Mouse (Mus musculus) mouse trophoblast stem cell (cell line): ENCODE measurements at regions not wholly inside any gene's neighbourhood (a gene's known extent, or its start where the extent isn't known, plus 50 kb on each side); places are given as distances from the start of the nearest gene placed in this dataset.
"Not testable (repeated sequence)": the region's sequence is repeated elsewhere in the genome, so short reads cannot be mapped to it uniquely, and the experiment has no call there.

ENCODE experiments used
- in situ Hi-C, 2 experiments: fragments of 300-500 bp; cut with MseI, MboI; formaldehyde crosslinking; loops; 2 replicates in 1 of 2; 3 replicates in 1 of 2; pipeline ENCODE4 v1.15.1; 2025

DNA sequence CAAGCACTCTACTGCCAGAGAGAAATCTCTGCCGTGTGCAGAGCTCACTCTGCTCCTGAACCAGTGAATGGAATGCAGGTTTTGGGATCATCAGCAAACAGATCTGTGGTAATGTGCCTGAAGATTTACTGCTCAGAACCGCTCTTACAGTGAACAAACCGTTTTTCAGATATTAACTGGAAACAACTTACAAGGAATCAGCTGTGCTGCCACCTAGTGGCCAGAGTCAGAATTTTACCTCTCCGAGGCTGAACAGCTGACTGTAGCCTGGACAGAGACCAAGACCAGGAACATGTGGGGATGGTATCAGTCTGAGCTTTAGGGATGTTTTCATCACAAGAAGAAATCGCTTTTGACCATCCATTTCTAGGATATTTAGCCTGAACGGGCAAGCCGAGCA, 65.3 kb downstream of the Gm15023 start:
- in situ Hi-C loops: not testable (repeated sequence)

DNA sequence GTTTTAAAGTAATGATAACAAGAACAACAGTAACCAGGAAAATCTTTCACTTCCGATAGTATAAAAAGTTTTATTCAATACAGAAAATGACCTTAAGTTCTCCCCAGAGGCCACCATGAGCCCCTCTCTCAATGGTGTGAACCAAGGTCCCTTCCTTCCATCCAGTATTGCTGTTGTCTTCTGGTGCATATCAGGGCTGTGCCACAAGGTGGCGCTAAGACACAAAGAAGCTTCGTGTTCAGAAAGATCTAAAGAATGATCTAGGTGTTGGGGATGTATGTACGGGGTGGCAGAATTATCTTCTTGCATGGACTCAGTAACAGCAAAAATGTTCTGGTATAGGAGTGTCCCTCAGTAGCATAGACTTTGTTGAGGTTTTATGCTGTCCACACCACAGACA, 66.6 kb downstream of the Gm15023 start:
- in situ Hi-C loops: not testable (repeated sequence)

DNA sequence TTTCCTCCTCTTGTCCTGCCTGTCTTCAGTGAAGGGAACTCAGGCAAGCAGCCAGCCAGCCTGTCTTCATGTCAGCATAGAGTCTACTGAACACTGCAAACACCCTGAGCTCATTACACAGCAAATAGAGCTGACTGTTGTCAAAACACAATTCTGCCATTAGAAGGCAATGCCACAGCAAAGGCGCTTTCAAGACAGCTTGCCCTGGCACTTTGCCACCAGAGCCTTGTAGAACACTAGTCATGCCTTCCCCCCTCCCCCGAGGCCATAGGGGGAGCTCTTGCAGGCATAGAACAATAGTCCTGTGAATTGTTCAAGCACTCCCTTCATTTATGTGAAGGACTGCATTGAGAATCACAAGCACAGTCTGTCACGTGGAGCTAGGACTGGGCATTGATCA, 75.8 kb downstream of the Gm15023 start:
- in situ Hi-C loops: no loop called here

DNA sequence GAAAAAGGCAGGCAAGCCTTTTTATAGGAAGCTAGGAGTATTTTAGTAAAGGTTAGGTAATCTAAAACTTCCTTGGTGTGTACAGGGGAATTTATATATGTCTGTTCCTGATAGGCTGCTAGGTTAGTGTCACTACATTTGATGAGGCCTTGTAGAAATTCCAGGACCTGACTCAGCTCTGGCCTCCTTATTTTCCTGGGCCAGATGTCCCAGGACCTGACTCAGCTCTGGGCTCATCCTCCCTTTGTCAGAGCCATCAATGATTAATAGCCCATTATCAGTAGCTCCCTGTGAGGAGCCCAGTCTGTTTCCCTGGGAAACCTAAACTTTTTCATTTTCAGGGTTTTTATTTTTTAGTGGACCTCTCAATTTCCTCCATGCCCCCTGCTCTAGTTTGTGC, 79.3 kb downstream of the Gm15023 start:
- in situ Hi-C loops: no loop called here

DNA sequence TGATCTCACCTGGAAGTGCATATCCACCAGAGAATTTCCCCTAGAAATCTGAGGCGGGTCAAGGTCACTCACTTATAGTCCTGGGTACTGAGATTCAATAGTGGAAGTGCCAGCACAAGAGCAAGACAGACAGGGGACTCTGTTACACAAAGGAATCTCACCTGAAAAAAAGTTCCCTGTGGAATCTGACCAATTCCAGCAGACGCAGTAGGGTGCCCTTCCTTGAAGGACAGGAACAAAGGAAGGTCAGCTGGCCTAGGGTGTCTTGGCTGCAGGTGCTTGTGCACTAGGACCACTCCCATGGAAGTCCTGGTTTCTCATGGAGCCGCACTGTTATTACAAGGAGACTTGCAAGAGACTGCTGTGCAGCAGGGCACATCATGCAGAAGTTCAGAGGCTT, 81.2 kb downstream of the Gm15023 start:
- in situ Hi-C loops: no loop called here

DNA sequence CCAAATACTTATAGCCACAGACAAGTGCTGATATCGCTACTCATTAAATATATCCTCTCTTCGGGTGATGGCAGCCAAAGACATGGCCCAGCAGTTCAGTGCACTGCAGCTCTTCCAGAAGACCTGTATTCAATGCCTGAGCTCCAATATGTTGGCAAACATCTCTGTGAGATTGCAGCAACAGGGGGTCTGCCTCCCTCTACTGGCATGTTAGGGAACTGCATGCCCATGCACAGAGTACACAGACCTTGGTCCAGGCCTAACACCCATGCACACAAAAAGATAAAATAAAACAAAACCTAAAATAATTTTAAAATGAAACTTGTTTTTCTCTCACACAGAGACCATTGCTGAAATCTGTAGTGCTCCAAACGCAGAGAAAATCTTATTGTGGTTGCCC, 82.1 kb upstream of the Zmat1 start:
- in situ Hi-C loops: loop anchor here in 1 of 2 experiments (5.0 kb wide), 1 partner anchor 476 kb away; no protein-coding TSS in a partner anchor

DNA sequence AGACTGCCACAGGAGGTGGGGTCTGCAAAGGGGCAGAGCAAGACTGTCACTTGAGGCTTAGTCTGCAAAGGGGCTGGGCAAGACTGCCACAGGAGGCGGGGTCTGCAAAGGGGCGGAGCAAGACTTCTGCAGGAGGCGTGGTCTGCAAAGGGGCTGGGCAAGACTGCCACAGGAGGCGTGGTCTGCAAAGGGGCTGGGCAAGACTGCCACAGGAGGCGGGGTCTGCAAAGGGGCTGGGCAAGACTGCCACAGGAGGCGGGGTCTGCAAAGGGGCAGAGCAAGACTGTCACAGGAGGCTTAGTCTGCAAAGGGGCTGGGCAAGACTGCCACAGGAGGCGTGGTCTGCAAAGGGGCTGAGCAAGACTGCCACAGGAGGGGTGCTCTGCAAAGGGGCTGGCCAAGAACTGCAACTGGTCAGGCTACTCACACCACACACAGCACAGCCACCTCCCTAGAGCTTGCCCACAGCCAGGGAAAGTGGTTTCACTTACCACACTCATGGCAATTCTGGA, 78.1 kb upstream of the Zmat1 start:
- in situ Hi-C loops: loop anchor here (5.0 to 10.0 kb wide), 2 partner anchors 82 to 485 kb away; partner anchors contain the start of gene Zmat1 (in 1 of the 2)

DNA sequence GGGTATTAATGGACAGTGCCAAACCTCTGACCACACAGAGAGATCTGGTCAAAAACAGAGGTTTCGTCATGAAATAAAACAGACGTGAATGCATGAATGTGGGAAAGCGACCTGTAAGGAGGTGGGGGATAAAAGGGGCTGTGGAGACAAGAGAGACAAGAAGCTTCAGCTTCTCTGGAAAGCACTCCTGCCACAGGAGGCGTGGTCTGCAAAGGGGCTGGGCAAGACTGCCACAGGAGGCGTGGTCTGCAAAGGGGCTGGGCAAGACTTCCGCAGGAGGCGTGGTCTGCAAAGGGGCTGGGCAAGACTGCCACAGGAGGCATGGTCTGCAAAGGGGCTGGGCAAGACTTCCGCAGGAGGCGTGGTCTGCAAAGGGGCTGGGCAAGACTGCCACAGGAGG, 77.6 kb upstream of the Zmat1 start:
- in situ Hi-C loops: loop anchor here (5.0 to 10.0 kb wide), 2 partner anchors 82 to 486 kb away; partner anchors contain the start of gene Zmat1 (in 1 of the 2)

DNA sequence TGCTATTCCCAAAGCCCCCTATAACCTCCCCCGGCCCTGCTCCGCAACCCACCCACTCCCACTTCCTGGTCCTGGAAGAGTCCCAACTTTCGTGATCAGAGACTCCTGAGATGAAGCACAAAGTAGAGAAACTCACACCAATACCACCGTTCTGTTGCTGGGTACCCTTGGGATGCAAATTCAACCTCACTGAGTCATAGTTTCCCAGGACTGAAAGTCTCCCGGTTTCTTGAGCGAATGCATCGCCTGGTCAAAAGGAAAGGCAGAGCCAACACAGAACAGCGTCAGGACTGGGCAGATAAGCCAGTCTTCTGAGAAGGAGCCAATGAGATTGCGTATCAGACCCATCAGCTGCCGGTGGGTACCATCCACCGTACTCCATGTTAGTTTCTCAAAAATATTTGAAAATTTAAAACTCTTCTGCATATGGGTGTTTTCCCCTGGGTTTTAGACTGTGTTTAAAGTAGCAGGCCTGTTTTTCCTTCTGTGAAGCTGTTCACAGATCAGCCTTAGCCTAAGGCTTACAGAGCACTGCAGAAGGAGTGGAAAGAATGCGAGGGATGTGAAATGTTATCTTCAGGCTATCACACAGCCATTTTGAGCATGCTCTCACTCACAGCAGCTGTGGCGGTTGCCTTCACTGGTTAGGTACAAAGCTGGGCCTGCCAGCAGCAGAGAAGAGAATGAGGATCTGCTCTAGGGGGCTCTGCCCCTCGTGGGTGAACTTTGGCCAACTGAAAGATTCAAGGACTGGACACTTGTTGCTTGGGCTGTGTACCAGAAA, 77.0 kb upstream of the Zmat1 start:
- in situ Hi-C loops: loop anchor here (5.0 to 10.0 kb wide), 2 partner anchors 81 to 486 kb away; partner anchors contain the start of gene Zmat1 (in 1 of the 2)

DNA sequence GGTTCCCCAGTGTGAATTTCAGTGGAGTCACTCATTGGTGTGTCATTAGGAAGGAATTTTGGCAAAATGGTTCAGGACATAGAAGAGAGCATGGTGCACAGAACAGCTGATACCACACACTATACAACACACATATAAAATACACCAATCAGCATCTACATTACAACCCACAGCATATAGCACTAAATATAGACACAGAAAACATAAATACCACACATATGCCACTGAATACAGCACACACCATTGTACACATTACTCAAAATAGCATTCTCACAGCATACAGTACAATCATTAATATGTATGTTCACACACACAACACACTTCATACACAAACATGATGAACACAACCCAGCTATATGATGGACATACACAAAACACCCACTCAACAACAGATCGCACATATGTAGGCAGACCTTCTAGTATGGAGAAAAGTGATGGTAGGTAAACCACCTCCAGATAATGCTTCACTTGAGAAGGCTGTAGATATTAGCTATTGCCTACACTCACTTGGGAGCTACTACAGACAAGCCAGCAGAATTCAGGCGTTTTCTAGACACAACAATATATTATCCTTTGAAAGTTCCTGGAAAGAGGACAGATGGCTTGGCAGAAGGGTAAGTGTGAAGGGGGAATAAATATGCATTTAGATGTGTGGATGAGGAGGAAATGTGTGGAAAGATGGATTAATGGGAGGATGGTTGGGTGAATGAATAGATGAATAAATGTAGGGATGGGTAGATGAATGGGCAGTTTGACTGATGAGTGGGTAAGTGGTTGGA, 71.6 kb upstream of the Zmat1 start:
- in situ Hi-C loops: loop anchor here in 1 of 2 experiments (10.0 kb wide), 1 partner anchor 76 kb away; the partner anchor contains the start of gene Zmat1

DNA sequence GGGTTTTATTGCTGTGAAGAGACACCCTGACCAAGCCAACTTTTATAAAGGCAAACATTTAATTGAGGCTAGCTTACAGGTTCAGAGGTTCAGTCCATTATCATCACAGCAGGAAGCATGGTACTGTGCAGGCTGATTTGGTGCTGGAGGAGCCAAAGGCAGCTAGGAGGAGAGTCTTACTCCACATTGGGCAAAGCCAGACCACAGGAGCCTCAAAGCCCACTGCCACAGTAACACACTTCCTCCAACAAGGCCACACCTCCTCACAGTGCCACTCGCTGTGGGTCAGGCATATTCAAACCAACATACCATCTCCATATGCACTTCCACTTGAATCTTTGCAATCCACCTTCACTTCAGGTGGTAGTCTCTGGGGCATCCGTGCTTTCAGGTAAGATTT, 70.4 kb upstream of the Zmat1 start:
- in situ Hi-C loops: no loop called here

DNA sequence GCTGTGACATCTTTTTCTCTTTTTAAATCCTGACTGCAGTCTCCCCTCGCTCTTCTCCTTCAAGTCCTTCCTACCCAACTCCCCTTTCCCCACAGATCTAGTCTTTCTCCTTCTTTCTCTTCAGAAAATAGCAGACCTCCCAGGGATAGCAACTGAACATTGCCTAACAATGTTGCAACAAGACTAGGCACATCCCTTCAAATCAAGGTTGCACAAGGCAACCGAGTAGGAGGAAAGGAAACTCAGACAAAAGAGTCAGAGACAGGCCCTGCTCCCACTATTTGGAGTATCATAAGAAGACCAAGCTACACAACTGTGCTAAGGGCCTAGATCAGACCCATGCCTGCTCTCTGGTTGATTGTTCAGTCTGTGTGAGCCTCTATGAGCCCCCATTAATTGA, 66.9 kb upstream of the Zmat1 start:
- in situ Hi-C loops: no loop called here

DNA sequence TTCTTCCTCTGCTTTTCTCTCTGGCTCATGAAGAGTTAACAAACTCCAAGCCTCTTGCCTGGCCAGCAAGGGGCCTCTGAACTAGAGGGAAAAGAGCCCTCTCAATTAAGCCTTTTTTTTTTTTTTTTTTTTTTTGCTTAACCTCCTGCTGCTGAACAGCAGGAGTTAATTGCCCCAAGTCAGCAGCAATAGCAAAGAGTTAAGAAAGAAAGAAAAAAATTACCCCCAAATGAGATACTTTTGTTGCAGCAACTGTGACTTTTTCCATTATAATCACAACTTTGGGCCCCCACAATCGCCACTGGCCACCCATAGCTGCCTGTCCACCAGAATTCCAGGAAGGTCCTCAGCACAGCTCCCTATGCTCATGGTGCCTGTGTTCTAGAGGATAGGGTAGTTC, 60.4 kb upstream of the Zmat1 start:
- in situ Hi-C loops: no loop called here

DNA sequence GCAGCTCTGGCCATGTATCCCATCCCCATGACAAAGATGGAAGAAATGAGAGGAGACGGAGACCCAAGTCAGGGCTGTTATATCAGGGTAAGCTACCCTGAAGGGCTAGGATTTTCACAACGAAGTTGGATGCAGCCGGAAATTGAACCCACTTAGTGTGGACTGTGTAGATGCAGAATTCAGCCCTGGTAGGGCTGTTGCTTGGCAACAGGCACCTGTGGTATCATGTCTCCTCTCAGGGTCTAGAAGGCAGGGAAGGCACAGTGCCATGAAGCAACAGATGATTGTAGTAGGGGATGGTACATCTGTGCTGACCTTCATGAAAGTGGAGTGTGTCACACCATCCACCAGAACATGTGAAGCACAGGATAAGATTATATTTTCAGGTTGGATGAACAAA, 51.2 kb upstream of the Zmat1 start:
- in situ Hi-C loops: no loop called here

DNA sequence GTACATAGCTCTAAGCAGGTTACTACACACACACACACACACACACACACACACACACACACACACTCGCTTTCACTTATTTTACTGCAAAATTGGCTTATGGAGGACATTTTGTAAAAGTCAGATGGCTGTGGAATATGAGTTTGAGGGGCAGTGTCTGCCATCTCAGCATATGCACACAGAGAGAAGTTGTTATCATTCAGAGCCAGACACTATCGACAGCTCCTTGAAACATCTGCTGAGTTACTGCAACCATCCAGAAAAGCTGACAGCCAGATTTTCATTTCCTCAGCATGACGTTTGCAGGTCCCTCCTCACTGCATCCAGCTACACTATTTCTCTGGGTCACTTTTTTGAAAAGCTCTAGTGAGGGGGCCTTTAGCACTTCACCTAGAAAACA, 49.9 kb upstream of the Zmat1 start:
- in situ Hi-C loops: no loop called here
